Mouse (Mus musculus) layer of hippocampus, adult 9-11 months (tissue): ENCODE results near the gene Prkg1.
"Not testable (repeated sequence)": the region's sequence is repeated elsewhere in the genome, so short reads cannot be mapped to it uniquely, and the experiment has no call there.

ENCODE experiments used
- DNase-seq: peaks from one replicate; pipeline ENCODE4 v3.0.0; 2022

Gene Prkg1

DNA sequence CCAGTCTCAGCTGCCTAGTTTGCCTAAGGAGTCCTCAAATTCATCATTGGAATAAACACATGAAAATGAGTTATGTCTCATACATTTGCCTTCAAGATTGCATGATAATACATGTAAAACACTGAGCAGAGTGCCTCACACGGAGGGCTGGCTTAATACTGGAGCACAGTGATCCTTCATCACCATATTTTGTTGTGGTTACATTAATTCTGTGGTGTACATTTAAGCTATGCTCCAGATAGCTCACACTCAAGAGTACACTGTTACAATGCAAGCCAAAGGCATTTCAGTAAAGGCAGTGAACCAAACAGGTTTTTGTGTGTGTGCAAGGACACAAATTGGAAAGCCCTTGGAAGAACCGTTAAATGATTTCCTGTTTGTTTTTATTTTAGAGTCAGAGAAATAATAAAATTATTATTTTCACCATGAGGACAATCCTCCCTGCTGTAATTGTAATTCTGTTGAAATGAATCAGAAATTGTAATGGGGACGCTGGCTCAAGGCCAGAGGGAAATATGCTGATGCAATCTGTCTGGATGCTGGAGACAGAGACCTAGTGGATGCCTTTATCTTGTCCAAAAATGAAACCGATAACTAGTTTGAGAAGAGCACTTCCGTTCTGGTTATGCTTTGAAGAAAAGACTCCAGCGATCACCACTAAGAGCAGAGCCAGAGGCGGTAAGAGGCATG is 484.9 kb downstream of the Prkg1 start:
- DNase-seq: peak; percentile 62

DNA sequence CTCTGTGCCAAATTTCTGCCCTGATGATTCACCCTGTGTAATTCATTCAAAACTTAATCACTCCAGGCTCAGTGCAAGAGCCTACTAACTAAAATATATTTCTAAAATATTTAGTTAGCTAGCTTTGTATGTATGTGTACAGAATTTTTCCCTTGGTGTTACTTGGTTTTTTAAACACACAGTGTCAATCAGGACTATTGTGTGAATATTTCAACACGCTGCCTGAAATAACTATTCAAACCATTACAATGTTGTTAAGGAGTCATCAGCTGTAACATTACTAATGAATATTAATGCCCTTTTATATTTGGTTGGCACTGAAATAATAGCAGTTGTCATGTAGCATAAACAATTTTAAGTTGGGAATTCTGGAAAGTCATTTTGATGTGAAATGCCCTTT is 502.4 kb downstream of the Prkg1 start:
- no peak for DNase-seq

GRCm38 (mm10) chr19:31260494-31260893 is 504.3 kb downstream of the Prkg1 start:
- no peak for DNase-seq

DNA sequence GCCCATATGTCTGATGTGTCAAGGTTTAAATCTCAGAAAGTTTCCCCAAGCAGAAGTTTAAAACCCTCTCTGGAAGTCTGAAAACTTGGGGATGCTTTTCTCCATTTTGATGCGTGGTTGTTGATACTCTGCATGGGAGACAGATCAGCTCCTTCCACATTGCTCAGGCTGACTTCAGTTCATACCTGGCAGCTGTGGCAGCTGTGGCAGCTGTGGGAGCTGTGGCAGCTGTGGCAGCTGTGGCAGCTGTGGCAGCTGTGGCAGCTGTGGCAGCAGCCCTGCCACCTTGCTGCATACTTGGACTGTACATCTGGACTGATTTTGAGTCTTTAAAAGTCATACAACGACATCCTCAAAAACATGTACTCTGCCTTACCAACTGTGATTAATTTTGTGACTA is 509.1 kb downstream of the Prkg1 start:
- no peak for DNase-seq

- peak; percentile 11 for DNase-seq
These were observed 532.4 kb downstream of the Prkg1 start for GRCm38 (mm10) chr19:31232410-31232809.

GRCm38 (mm10) chr19:31228385-31228784 is 536.4 kb downstream of the Prkg1 start:
- no peak for DNase-seq

- DNase-seq: no peak
These were observed 541.4 kb downstream of the Prkg1 start for GRCm38 (mm10) chr19:31223457-31223856.

DNA sequence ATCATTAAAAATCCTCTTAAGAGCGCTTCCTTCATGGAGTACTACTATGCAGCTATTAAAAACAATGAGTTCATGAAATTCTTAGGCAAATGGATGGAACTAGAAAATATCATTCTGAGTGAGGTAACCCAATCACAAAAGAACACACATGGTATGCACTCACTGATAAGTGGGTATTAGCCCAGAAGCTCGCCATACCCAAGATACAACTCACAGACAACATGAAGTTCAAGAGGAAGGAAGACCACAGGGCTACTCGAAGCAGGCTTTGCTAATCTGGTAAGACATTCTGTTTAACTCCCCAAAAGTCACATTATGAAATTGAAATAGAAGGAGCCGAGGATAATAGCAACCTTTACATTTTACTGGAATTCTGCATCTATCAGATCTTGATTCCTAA is 545.6 kb downstream of the Prkg1 start:
- DNase-seq: not testable (repeated sequence)

GRCm38 (mm10) chr19:31210850-31211249 is 554.0 kb downstream of the Prkg1 start:
- DNase-seq: no peak

DNA sequence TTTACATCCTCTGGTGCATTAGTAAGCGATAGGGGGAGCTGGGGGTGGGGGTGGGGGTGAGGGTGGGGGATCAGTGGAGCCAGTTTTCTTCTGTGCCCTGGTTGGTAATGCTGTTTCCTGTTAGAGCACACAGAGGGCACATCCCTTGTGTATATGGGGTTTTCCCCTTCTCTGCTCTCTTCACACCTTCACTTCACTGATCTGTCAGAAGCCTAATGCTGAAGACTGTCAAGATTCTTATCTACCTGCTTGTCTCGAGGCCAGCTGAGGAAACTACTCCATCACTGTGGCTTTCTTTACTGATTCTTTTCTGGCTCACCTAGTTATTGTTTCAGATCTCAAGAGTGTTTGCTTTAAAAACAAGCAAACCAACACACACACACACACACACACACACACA is 554.4 kb downstream of the Prkg1 start:
- DNase-seq: no peak

DNA sequence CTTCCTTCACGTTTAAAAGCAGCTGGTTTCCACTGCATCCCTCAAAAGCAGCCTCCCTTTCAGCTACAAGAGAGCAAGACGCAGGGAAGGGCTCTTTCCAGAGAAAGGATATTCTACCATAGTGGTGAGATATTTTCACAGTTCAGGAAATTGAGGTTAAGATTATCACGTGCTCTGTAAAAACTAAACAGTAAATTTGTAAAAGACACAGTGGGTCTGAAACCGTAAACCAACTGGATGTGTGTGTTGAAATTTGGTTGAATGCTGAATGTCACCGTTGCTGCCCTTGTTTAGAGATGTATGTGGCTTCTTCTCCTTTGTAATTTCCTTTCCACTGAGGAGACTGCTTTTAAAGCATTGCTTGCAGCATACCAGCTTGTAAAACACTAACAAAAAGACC is 565.2 kb downstream of the Prkg1 start:
- no peak for DNase-seq

DNA sequence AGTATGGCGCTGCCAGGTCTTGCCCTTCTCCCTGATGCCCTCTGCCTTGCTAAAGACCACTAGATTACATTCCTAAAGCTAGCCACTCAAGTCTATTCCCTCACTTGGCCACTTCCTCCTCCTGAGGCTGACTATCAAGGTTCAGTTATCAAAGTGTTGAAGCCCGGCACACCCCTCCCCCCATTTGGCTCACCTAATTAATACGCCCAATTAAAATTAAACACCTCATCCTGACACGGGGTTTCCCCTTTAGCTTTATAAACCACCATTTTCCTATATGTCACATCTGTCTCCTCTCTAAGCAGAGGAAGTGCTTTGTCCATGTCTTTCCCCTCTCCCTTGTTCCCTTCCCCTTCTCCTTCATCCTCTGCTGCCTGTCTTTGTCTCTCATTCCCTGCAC is 566.4 kb downstream of the Prkg1 start:
- DNase-seq: no peak

- no peak for DNase-seq
These were observed 567.8 kb downstream of the Prkg1 start for GRCm38 (mm10) chr19:31197076-31197475.

DNA sequence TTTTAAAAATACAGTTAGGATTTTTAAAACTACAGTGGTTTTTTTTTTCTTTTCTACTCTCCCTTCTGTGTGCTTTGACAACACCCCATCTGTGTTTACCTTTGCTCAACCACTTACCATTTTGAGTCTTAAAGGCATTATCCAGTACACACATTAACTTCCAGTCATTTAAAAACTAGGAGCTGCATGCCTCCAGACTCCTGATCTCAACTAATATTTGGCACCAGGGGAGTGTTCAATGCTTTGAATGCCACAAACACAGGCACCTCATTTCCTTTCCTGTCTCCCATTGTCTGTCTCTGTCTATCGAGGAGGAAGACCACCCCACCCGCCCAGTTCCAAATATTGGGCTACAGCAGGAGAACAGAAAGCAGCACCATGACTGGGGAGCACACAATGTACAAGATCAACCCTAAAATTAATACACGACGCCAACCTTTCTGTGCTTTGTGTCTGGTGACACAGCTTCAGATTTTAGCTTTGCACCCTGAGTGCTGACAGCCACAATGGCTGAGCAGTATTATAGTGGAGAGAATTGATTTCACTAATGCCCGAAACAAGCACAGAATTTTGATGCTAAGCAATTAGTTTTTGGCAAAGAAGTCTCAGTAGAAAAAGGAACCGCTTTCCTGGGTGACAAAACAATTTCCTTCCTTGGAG is 576.1 kb downstream of the Prkg1 start:
- no peak for DNase-seq

DNA sequence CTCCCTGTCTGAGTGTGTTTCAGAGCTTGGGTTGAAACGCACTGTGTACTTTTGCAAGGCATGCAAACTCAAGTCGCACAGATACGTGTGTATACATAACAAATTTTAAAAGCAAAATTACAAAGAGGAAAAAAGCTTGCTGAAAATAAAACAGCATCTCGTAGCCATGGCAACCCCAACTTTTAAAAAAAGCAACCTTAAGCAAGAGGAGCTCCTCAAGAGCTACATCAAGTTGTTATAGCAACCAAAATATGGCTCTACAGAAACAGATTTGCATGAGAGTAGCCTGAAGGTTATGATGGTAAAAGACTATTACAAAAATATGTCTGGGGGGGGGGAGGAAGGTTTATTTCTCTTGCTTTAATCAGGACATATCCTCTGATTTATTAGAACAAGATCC is 584.1 kb downstream of the Prkg1 start:
- peak; percentile 57 for DNase-seq

- DNase-seq: no peak
These were observed 587.4 kb downstream of the Prkg1 start for GRCm38 (mm10) chr19:31177279-31177922.

DNA sequence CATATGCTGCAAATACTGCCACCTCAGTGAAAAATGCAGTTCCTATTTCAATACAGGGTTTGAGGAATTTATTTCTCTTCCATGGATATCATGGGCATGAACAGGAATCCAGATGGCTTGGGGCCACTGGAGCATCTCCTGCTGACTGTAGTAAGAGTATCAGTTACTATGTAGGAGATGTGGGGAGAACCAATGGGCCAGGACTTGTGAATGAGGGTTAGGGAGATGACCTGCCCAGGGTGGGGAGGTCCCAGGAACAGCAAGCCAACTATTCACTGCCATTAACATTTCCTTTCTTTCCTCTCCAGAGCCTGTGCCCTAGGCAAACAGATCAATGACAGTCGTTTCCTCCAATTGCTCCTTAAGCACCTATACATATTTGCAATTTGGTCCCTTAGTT is 593.8 kb downstream of the Prkg1 start:
- DNase-seq: no peak

- DNase-seq: no peak
These were observed 605.8 kb downstream of the Prkg1 start for GRCm38 (mm10) chr19:31158944-31159460.

- no peak for DNase-seq
These were observed 611.4 kb downstream of the Prkg1 start for GRCm38 (mm10) chr19:31153399-31153798.

- DNase-seq: no peak
These were observed 614.9 kb downstream of the Prkg1 start for GRCm38 (mm10) chr19:31149902-31150301.

DNA sequence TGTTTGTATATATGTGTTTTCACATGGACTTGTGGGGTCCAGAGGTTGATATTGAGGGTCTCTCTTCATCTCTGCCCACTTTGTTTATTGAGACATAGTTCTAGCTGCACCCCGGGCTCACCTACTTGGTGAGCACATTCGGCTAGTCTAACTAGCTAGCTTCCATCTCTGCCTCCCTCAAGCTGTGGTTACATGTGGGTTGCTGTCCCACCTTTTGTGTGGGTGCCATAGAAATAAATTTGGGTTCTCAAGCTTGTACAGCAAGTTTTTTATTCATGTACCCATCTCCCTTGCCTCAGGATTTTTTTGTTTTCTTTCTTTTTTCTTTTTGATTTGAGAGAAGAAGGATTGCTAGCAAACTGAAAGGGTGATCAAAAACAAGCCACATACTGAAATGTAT is 617.4 kb downstream of the Prkg1 start:
- DNase-seq: peak; percentile 24

- no peak for DNase-seq
These were observed 618.7 kb downstream of the Prkg1 start for GRCm38 (mm10) chr19:31146156-31146555.

DNA sequence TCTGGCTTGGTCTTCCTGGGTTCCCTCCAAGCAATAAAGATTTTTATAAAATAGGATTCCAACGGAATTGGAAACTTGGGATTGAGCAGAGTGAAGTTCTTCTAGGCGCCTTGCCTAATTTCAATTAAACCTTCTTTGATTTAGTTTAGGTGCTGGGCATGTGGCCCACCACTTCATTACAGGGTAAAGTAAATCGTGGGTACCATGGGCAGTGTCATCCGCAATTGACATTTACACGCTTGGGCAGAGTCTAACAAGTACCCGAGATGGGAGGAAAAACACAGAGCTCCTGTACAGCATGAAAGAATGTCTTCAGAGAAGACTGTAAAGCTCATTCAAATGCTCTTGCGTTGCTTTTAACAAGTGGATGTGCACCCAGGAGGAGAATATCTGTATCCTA is 622.9 kb downstream of the Prkg1 start:
- DNase-seq: no peak

GRCm38 (mm10) chr19:31136316-31136715 is 628.5 kb downstream of the Prkg1 start:
- DNase-seq: no peak
